Mouse (Mus musculus) lung, postnatal 0 days (tissue): ENCODE measurements around the gene Cfdp1. TPM values are rescaled to one million over a fixed set of nuclear protein-coding genes. Genes with fewer than 3 reads are reported as not detected.

Source experiments
- ATAC-seq: fragments of 200-750 bp; cut with Nextera tagmentation; 2 replicates; pipeline ENCODE4 v1.8.0; 2017; ENCODE audit warnings: moderate library complexity
- DNase-seq: peaks from one replicate; pipeline ENCODE4 v3.0.0-alpha.2; 2016; ENCODE audit warnings: low spot score
- H3K27ac ChIP-seq: fragments of 300-500 bp; sonication (generic); 2 replicates; pipeline ENCODE4 v1.5.1; 2014; ENCODE audit warnings: antibody characterized with exemption, mild to moderate bottlenecking, low read length, mixed read lengths
- H3K27me3 ChIP-seq: fragments of 300-500 bp; sonication (generic); replicated peaks from 2 replicates; pipeline ENCODE4 v1.6.1; 2014; ENCODE audit warnings: low read length, mixed read lengths; ENCODE audit not compliant: insufficient read depth
- H3K36me3 ChIP-seq: fragments of 300-500 bp; sonication (generic); 2 replicates; pipeline ENCODE4 v1.6.1; 2014; ENCODE audit warnings: low read length, mixed read lengths; ENCODE audit not compliant: insufficient read depth
- H3K4me1 ChIP-seq: fragments of 300-500 bp; sonication (generic); 2 replicates; pipeline ENCODE4 v1.6.1; 2014; ENCODE audit warnings: antibody characterized with exemption, low read depth, low read length, mixed read lengths; ENCODE audit not compliant: insufficient read depth
- H3K4me2 ChIP-seq: fragments of 300-500 bp; sonication (generic); replicated peaks from 2 replicates; pipeline ENCODE4 v1.6.1; 2014; ENCODE audit warnings: low read depth, mild to moderate bottlenecking, low read length, moderate library complexity, mixed read lengths
- H3K4me3 ChIP-seq: fragments of 300-500 bp; sonication (generic); 2 replicates; pipeline ENCODE4 v1.5.1; 2014; ENCODE audit warnings: low read depth, low read length
- H3K9ac ChIP-seq: fragments of 300-500 bp; sonication (generic); replicated peaks from 2 replicates; pipeline ENCODE4 v1.6.1; 2014; ENCODE audit warnings: low read depth, mild to moderate bottlenecking
- H3K9me3 ChIP-seq: fragments of 300-500 bp; sonication (generic); 2 replicates; pipeline ENCODE4 v1.6.1; 2016; ENCODE audit warnings: low read length, mixed read lengths
- CTCF ChIP-seq: IDR thresholded peaks from 2 replicates; pipeline ENCODE4 v1.5.1; 2016; ENCODE audit warnings: antibody characterized with exemption, mild to moderate bottlenecking
- EP300 ChIP-seq: IDR thresholded peaks from 2 replicates; pipeline ENCODE4 v1.6.1; 2016; ENCODE audit warnings: antibody characterized with exemption, mild to moderate bottlenecking, control low read depth
- WGBS: fragments of 180-500 bp; shearing (Covaris S2); extraction: QIAGEN DNeasy Blood & Tissue Kit; methylation state at CpG from one replicate; pipeline ENCODE4 v1.1.7; 2014; 5-methylcytosine and 5-hydroxymethylcytosine counted together
- polyA plus RNA-seq: library from polyadenylated mRNA; unstranded; fragments of >200 nt; fragmentation: Nextera tagmentation; extraction: Ambion mirVana; gene quantifications from 2 replicates; pipeline ENCODE4 v1.2.1, GENCODE M21; 2015

Cfdp1 gene
- polyA plus RNA-seq, 1 experiment from 2014 or later: 93.9 TPM

DNA sequence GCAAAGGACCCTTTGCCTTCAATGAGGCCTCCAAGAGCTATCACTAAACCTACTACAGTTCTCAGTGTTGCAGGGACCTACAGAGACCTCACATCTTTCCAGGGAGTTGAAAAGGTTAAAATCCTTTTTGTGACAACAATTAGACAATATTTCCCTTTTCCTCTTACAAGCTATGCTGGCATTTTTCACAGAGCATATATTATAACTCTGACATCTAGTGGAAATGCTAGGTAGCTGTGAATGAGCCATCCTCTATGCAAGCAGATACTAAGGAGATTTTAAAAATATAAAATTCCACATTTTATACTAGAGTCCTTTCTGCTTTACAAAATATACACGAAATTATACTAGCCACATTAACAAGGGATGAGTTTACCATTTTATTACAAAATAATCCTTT, 41.3 kb downstream of the Cfdp1 start:
- 65% methylated on average over 1 of the region's 1 CpGs for WGBS

DNA sequence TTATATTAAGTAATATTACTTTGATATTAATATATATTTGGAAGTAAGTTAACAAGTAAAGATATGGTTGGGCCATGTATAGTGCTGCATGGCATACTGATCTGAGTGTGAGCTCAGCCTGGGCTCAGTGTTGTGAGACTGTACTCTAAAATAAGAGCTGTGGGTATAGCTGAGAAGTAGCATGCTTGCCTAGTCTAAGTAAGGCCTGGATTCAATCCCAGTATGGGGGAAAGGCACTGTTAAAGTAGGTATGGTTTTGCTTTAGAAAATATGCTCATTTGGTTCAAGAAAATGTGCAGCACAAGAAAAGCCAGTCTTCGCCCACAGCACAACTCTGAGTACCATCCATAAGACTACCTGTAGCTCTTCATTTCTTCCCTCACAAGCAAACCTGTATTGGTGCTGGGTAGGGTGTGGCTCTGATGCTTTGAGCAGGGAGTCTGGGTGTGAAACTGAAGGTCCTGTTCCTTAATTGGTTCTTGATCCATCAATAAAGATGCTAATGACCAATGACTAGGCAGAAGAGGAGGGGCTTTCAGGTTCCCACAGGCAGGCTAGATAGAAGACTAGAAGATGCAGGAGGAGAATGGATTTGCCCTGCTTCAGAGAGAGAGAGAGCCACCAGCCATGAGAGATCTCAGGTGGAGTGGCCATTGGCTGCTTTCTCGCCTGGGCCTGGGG, 43.3 kb downstream of the Cfdp1 start:
- no peak overlapping the region for H3K4me2 ChIP-seq
- H3K4me3 ChIP-seq: no peak overlapping the region
- no peak overlapping the region for H3K27ac ChIP-seq
- no peaks in the 10 kb centered on the region for H3K27me3 ChIP-seq
- no peak overlapping the region for H3K9ac ChIP-seq
- H3K4me1 ChIP-seq: no peaks in the 10 kb centered on the region
- no peaks in the 10 kb centered on the region for H3K9me3 ChIP-seq
- H3K36me3 ChIP-seq: no peaks in the 10 kb centered on the region; the same call in 1 of the 2 replicates
- DNase-seq (no peak), ATAC-seq (no peak)
- 78% methylated on average over 2 of the region's 2 CpGs for WGBS
- TF ChIP-seq CTCF (no peak), EP300 (no peak)

More for the DNA sequence above, 41.3 kb downstream of the Cfdp1 start:
- Histone ChIP-seq H3K27ac (no peak overlapping the region), H3K4me2 (no peak overlapping the region), H3K4me1 (no peaks in the 10 kb centered on the region), H3K9me3 (no peaks in the 10 kb centered on the region), H3K27me3 (no peaks in the 10 kb centered on the region), H3K4me3 (no peak overlapping the region), H3K9ac (no peak overlapping the region), H3K36me3 (no peaks in the 10 kb centered on the region; the same call in 1 of the 2 replicates)
- DNase-seq (peak; percentile 39), ATAC-seq (no peak)
- TF ChIP-seq EP300 (no peak), CTCF (peak; percentile 50)

DNA sequence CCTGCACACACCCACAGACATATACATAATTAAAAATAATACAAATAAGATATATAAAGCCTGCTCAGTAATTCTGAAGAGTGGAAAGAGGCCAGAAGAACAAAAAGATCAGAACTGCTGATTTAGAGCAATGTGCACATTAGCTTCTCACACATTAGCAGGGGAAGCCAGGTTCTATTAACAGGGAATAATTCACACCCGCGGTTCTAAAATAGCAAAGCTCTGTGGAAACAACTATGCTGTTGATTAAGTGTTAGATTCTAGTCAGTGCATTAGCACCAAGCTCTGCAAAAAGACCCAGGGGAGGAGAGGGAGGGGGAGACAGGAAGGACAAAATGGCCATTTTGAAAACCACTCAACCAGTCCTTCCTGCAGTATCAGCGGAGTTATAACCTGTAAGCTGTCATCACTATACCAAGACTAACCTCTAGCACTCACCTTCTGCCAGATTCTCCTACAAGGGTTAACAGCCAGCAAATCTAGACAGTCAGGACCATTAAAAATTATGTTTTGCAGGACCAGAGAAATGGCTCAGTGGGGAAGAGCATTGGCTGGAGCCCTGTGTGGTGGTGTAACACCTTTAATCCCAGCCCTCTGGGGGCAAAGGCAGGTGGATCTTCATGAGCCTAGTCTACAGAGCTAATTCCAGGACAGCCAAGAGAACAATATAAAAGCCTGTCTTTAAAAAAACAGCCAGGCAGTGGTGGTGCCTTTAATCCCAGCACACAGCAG, 45.0 kb downstream of the Cfdp1 start:
- Histone ChIP-seq H3K27ac (no peak overlapping the region), H3K9me3 (no peaks in the 10 kb centered on the region), H3K4me3 (no peak overlapping the region), H3K4me2 (no peak overlapping the region), H3K4me1 (peaks cover under 1% of the 10 kb centered on the region; the same call in 1 of the 2 replicates), H3K9ac (no peak overlapping the region), H3K36me3 (no peaks in the 10 kb centered on the region), H3K27me3 (no peaks in the 10 kb centered on the region)
- TF ChIP-seq EP300: no peak
- ATAC-seq (no peak), DNase-seq (no peak)
- 98% methylated on average over 3 of the region's 3 CpGs for WGBS

DNA sequence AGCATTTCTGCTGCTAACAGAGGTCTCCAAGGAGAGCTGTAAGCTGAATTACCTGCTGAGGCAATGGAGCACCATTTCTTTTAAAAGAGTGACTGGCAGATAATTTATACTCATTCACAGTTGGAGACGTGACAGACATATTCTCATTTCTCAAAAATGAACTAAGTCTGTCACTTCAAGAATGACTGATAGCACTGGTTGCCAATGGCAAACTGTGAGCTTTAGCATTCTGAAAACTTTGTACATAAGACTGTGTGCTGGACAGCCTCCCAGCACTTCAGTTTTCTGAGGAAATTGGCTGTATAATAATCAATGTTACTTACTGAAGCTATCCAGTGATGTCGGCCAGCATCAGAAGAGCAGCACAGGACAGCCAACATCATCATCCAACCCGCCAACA, 46.1 kb downstream of the Cfdp1 start:
- Histone ChIP-seq H3K27me3 (no peaks in the 10 kb centered on the region), H3K9me3 (no peaks in the 10 kb centered on the region), H3K4me1 (peaks cover 6% of the 10 kb centered on the region; the same call in 1 of the 2 replicates), H3K4me2 (no peak overlapping the region), H3K36me3 (no peaks in the 10 kb centered on the region), H3K4me3 (no peak overlapping the region), H3K9ac (no peak overlapping the region), H3K27ac (no peak overlapping the region)
- ATAC-seq: no peak
- TF ChIP-seq EP300: no peak
- TF ChIP-seq CTCF: no peak
- over 99% methylated on average over 3 of the region's 3 CpGs for WGBS
- no peak for DNase-seq

DNA sequence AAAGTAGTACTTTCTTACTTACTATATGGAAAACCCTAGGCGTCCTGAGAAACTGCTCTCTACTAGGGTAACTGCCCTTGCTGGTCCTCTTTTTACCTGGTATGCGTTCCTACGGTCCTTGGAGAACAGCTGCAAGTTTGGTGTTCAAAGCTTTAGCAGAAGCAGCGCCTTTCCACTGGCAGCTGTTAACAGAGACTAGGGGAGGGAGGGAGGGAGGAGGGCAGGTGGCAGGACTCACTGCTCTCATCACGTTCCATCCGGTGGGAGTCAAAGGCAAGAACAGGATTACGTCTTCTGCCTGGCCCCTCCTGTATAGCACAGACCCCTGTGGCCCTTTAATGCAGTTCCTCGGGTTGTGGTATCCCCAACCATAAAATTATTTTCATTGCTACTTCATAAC, 50.7 kb downstream of the Cfdp1 start:
- no peak overlapping the region for H3K27ac ChIP-seq
- ATAC-seq (no peak), DNase-seq (no peak)
- WGBS: 75% methylated on average over 8 of the region's 8 CpGs
- H3K4me1 ChIP-seq: peaks cover 10% of the 10 kb centered on the region; the same call in 1 of the 2 replicates
- no peaks in the 10 kb centered on the region for H3K9me3 ChIP-seq
- no peaks in the 10 kb centered on the region for H3K36me3 ChIP-seq
- TF ChIP-seq EP300 (no peak), CTCF (no peak)
- H3K4me2 ChIP-seq: no peak overlapping the region
- no peak overlapping the region for H3K4me3 ChIP-seq
- no peak overlapping the region for H3K9ac ChIP-seq
- no peaks in the 10 kb centered on the region for H3K27me3 ChIP-seq

DNA sequence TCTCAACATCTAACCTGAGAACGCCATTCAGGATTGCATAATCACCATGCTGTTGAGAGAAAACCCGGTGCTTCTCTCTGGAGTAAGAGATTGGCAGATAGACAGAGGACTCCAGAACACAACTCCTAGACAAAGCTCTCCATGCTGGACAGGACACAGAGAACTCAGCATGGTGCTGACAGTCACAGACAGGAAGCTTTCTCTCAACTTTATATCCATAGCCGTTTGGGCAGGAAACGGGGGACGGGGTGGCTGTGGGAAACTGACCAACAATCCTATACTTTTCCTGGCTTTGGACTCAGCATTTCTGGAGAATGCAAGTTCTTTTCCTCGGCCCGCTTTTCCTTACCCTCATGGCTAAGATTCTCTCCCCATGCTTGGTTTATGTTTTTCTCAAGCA, 51.8 kb downstream of the Cfdp1 start:
- Histone ChIP-seq H3K27ac (peak overlapping the region; percentile 62), H3K4me2 (no peak overlapping the region), H3K27me3 (no peaks in the 10 kb centered on the region), H3K9ac (no peak overlapping the region), H3K4me1 (peaks cover 10% of the 10 kb centered on the region; the same call in 1 of the 2 replicates), H3K9me3 (no peaks in the 10 kb centered on the region), H3K4me3 (no peak overlapping the region), H3K36me3 (no peaks in the 10 kb centered on the region)
- peak; percentile 22 for DNase-seq
- TF ChIP-seq CTCF (no peak), EP300 (no peak)
- peak; percentile 51; the same call in 1 of the 2 replicates for ATAC-seq
- 46% methylated on average over 7 of the region's 7 CpGs for WGBS
